Mouse (Mus musculus) hindbrain, embryonic 11.5 days (tissue): ENCODE measurements around the gene Tulp2. TPM values are rescaled to one million over a fixed set of nuclear protein-coding genes. Genes with fewer than 3 reads are reported as not detected.

ENCODE experiments used
- ATAC-seq: fragments of 200-750 bp; cut with Nextera tagmentation; 2 replicates; pipeline ENCODE4 v1.8.0; 2017; ENCODE audit warnings: mild to moderate bottlenecking, moderate TSS enrichment, moderate library complexity; ENCODE audit not compliant: low FRiP score
- DNase-seq: peaks from one replicate; pipeline ENCODE4 v3.0.0-alpha.2; 2015; ENCODE audit warnings: low spot score
- H3K27ac ChIP-seq: fragments of 300-500 bp; sonication (generic); 2 replicates; pipeline ENCODE4 v1.5.1; 2014; ENCODE audit warnings: mild to moderate bottlenecking, low read depth, low read length
- H3K27me3 ChIP-seq: fragments of 300-500 bp; sonication (generic); 2 replicates; pipeline ENCODE4 v1.6.1; 2014; ENCODE audit warnings: mild to moderate bottlenecking, low read length, moderate library complexity, mixed read lengths; ENCODE audit not compliant: control insufficient read depth, insufficient read depth
- H3K36me3 ChIP-seq: fragments of 300-500 bp; sonication (generic); 2 replicates; pipeline ENCODE4 v1.6.1; 2014; ENCODE audit warnings: mild to moderate bottlenecking, low read length, moderate library complexity, mixed read lengths; ENCODE audit not compliant: control insufficient read depth, insufficient read depth
- H3K4me1 ChIP-seq: fragments of 300-500 bp; sonication (generic); replicated peaks from 2 replicates; pipeline ENCODE4 v1.6.1; 2014; ENCODE audit warnings: low read length, mixed read lengths; ENCODE audit not compliant: control insufficient read depth, insufficient read depth
- H3K4me2 ChIP-seq: fragments of 300-500 bp; sonication (generic); replicated peaks from 2 replicates; pipeline ENCODE4 v1.6.1; 2014; ENCODE audit warnings: mild to moderate bottlenecking, low read depth, low read length
- H3K4me3 ChIP-seq: fragments of 300-500 bp; sonication (generic); 2 replicates; pipeline ENCODE4 v1.5.1; 2014; ENCODE audit warnings: low read depth, low read length
- H3K9ac ChIP-seq: fragments of 300-500 bp; sonication (generic); 2 replicates; pipeline ENCODE4 v1.6.1; 2014; ENCODE audit warnings: low read depth, low read length
- H3K9me3 ChIP-seq: fragments of 300-500 bp; sonication (generic); 2 replicates; pipeline ENCODE4 v1.6.1; 2016; ENCODE audit warnings: low read length; ENCODE audit not compliant: control insufficient read depth
- WGBS: fragments of 180-500 bp; shearing (Covaris S2); extraction: QIAGEN DNeasy Blood & Tissue Kit; methylation state at CpG from one replicate; pipeline ENCODE4 v1.1.7; 2014; 5-methylcytosine and 5-hydroxymethylcytosine counted together
- polyA plus RNA-seq: library from polyadenylated mRNA; unstranded; fragments of >200 nt; fragmentation: Nextera tagmentation; extraction: Ambion mirVana; gene quantifications from 2 replicates; pipeline ENCODE4 v1.2.1, GENCODE M21; 2014

Tulp2 gene
- polyA plus RNA-seq: 0.40 and 0.54 TPM in 2 replicates

DNA sequence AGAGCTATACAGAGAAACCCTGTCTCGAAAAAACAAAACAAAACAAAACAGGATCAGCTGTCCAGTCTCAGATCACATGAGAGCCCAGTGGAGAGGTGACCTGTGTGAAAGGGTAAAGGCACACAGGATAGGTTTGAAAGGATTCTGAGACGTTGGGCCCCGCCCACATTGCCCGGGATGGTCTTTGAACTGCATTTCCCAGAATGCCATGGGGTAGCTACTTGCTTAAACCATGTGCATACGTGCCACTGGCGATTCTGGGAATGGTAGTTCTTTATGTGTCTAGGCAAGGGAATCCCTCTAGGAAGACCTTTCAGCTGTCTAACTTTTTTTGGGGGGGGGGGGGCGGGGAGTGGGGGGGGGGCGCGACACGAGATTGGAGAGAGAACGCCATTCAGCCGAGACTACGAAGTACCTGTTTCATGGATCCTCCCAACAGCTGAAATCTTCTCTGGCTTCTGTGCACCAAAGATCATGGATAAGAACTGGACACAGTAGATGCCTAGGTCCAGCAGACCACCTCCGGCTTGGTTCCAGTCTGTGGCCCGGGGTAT lies at the start of gene Tulp2:
TSS of gene Tulp2 (plus strand) at position 504 of the 554 bp plus-strand sequence.
- Histone ChIP-seq H3K27ac (no peak within 1 kb of the TSS), H3K27me3 (no peaks in the 10 kb centered on the region), H3K4me3 (no peak within 1 kb of the TSS), H3K9me3 (no peaks in the 10 kb centered on the region), H3K9ac (no peak within 1 kb of the TSS), H3K36me3 (no peaks in the 10 kb centered on the region), H3K4me2 (no peak within 1 kb of the TSS), H3K4me1 (no peaks in the 10 kb centered on the region)
- 53% methylated on average over 15 of the region's 15 CpGs for WGBS
- DNase-seq (peak; percentile 70), ATAC-seq (peak; percentile 71; the same call in 1 of the 2 replicates)

DNA sequence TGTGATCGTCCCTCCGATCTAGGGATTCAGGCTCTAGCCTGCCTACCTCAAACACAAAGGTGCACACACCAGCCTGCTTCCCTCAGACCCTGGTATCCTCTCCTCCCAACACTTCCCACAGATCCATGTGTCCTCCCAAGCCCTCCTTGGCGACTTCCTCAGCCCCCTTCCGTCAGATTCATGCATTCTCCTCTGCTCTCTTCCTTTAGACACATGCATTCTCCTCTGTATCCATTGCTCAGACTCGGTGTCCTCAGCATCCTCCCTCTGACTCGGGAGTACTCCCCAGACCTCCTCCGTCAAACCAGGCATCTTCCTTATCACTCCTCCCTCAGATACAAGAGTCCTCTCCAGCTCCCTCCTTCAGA lies 47.9 kb upstream of the Tulp2 start:
- H3K36me3 ChIP-seq: peaks cover 6% of the 10 kb centered on the region
- H3K27me3 ChIP-seq: no peaks in the 10 kb centered on the region
- 1% methylated on average over 7 of the region's 7 CpGs for WGBS
- H3K4me2 ChIP-seq: peak overlapping the region; percentile 91
- peak overlapping the region; percentile 91 for H3K4me3 ChIP-seq
- no peaks in the 10 kb centered on the region for H3K9me3 ChIP-seq
- no peak for DNase-seq
- no peak for ATAC-seq
- H3K4me1 ChIP-seq: peaks cover 15% of the 10 kb centered on the region
- H3K9ac ChIP-seq: peak overlapping the region; percentile 81
- no peak overlapping the region for H3K27ac ChIP-seq

GRCm38 (mm10) chr7:45434203-45435015 lies 47.3 kb upstream of the Tulp2 start, which contains the start of gene Gys1:
Gene Gys1, plus strand, starts transcription at chr7:45434844.
- Histone ChIP-seq H3K4me3 (peak within 1 kb of the TSS; percentile 91), H3K9ac (peak within 1 kb of the TSS; percentile 84), H3K4me1 (peaks cover 15% of the 10 kb centered on the region), H3K4me2 (peak within 1 kb of the TSS; percentile 91), H3K27ac (peak within 1 kb of the TSS; percentile 86), H3K36me3 (peaks cover 3% of the 10 kb centered on the region), H3K9me3 (no peaks in the 10 kb centered on the region), H3K27me3 (no peaks in the 10 kb centered on the region)
- ATAC-seq (peak; percentile 98), DNase-seq (peak; percentile 100)
- under 1% methylated on average over 45 of the region's 45 CpGs for WGBS

GRCm38 (mm10) chr7:45435038-45435437 lies 46.6 kb upstream of the Tulp2 start:
- peak overlapping the region; percentile 84 for H3K9ac ChIP-seq
- peaks cover 3% of the 10 kb centered on the region; the same call in 1 of the 2 replicates for H3K36me3 ChIP-seq
- peak overlapping the region; percentile 68 for H3K4me2 ChIP-seq
- H3K9me3 ChIP-seq: no peaks in the 10 kb centered on the region
- WGBS: 4% methylated on average over 16 of the region's 16 CpGs
- peak overlapping the region; percentile 91 for H3K4me3 ChIP-seq
- peak; percentile 1; the same call in 1 of the 2 replicates for ATAC-seq
- DNase-seq: no peak
- H3K27me3 ChIP-seq: no peaks in the 10 kb centered on the region
- 0 out of 2 replicates have a peak overlapping the region, but pooled peaks have one; percentile 7 for H3K27ac ChIP-seq
- H3K4me1 ChIP-seq: peaks cover 15% of the 10 kb centered on the region

DNA sequence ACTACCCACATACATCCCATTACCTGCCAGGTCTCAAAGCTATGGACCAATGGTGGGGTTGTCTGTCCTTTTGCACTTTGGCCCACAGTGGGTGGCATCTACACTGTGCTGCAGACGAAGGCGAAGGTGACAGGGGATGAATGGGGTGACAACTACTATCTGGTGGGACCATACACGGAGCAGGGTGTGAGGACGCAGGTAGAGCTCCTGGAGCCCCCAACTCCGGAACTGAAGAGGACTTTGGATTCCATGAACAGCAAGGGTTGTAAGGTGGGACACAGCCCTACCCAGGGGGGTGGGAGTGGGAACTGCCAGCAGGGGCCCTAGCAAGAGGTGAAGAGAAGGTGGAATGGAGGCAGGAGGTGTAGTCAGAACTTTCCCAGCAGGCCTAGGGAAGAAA lies 45.2 kb upstream of the Tulp2 start:
- Histone ChIP-seq H3K27me3 (no peaks in the 10 kb centered on the region), H3K9me3 (no peaks in the 10 kb centered on the region), H3K36me3 (peaks cover 3% of the 10 kb centered on the region; the same call in 1 of the 2 replicates), H3K4me2 (no peak overlapping the region), H3K9ac (no peak overlapping the region), H3K27ac (no peak overlapping the region), H3K4me1 (peaks cover 15% of the 10 kb centered on the region), H3K4me3 (no peak overlapping the region)
- 91% methylated on average over 5 of the region's 5 CpGs for WGBS
- ATAC-seq (no peak), DNase-seq (no peak)

GRCm38 (mm10) chr7:45437046-45437445 lies 44.6 kb upstream of the Tulp2 start:
- H3K4me2 ChIP-seq: no peak overlapping the region
- WGBS: 24% methylated on average over 6 of the region's 6 CpGs
- DNase-seq (no peak), ATAC-seq (no peak)
- no peaks in the 10 kb centered on the region for H3K27me3 ChIP-seq
- no peak overlapping the region for H3K27ac ChIP-seq
- H3K36me3 ChIP-seq: peaks cover under 1% of the 10 kb centered on the region; the same call in 1 of the 2 replicates
- H3K9ac ChIP-seq: no peak overlapping the region
- H3K4me1 ChIP-seq: peaks cover 15% of the 10 kb centered on the region
- H3K4me3 ChIP-seq: no peak overlapping the region
- H3K9me3 ChIP-seq: no peaks in the 10 kb centered on the region

- H3K4me1 ChIP-seq: peaks cover 15% of the 10 kb centered on the region
- DNase-seq (no peak), ATAC-seq (no peak)
- no peak within 1 kb of the TSS for H3K27ac ChIP-seq
- 25% methylated on average over 19 of the region's 19 CpGs for WGBS
- no peaks in the 10 kb centered on the region for H3K27me3 ChIP-seq
- H3K4me3 ChIP-seq: no peak within 1 kb of the TSS
- H3K9ac ChIP-seq: no peak within 1 kb of the TSS
- H3K9me3 ChIP-seq: no peaks in the 10 kb centered on the region
- no peaks in the 10 kb centered on the region for H3K36me3 ChIP-seq
- no peak within 1 kb of the TSS for H3K4me2 ChIP-seq
Observed at GRCm38 (mm10) chr7:45437521-45438276, 44.0 kb upstream of the Tulp2 start, which contains the start of gene Ruvbl2. Gene Ruvbl2, minus strand, starts transcription at chr7:45438096.

- 90% methylated on average over 22 of the region's 22 CpGs for WGBS
- no peak for DNase-seq
- H3K4me3 ChIP-seq: no peak overlapping the region
- H3K9me3 ChIP-seq: no peaks in the 10 kb centered on the region
- no peak for ATAC-seq
- no peaks in the 10 kb centered on the region for H3K4me1 ChIP-seq
- H3K9ac ChIP-seq: no peak overlapping the region
- no peaks in the 10 kb centered on the region for H3K27me3 ChIP-seq
- H3K27ac ChIP-seq: no peak overlapping the region
- no peak overlapping the region for H3K4me2 ChIP-seq
- H3K36me3 ChIP-seq: no peaks in the 10 kb centered on the region
Observed at GRCm38 (mm10) chr7:45443526-45444420, 37.9 kb upstream of the Tulp2 start.
